In genomic region chr5:108005134-108005533, GRCm38 (mm10) we compare ENCODE assay signal across 8 mouse cellular contexts. TPM values are rescaled to one million over a fixed set of nuclear protein-coding genes. Genes with fewer than 3 reads are reported as not detected.
DNase-seq lines count a peak whose midpoint lies in the region; ATAC-seq and TF ChIP-seq lines count a peak whose summit lies in the region.

No protein-coding gene starts in this region.

- TF ChIP-seq EP300 in CH12.LX (IDR thresholded peaks at IDR 0.05; ENCODE audit: low read length), result no peak

- no peaks in the 10 kb centered on the region for H3K4me1 ChIP-seq in kidney, adult 2 months (ENCODE audit: control insufficient read depth, insufficient read depth, low read length)
- H3K4me1 ChIP-seq in kidney, embryonic 14.5 days (ENCODE audit: control insufficient read depth, insufficient read depth, low read length), result no peaks in the 10 kb centered on the region
- H3K4me1 ChIP-seq in CH12.LX (ENCODE audit: control insufficient read depth in 1 of 2, insufficient read depth in 2 of 2), result peaks cover 0 to 12% of the 10 kb centered on the region in 2 experiments; a peak in 2 of 4 replicates

- intact Hi-C loops in left cerebral cortex, postnatal 36 days (cut with DNase I), result no loop called here

- no peak overlapping the region for H3K27ac ChIP-seq in kidney, adult 2 months (ENCODE audit: insufficient read depth, low read depth, low read length)
- H3K27ac ChIP-seq in kidney, embryonic 14.5 days (ENCODE audit: low read depth, low read length), result no peak overlapping the region
- no peak overlapping the region for H3K27ac ChIP-seq in CH12.LX (ENCODE audit: insufficient read depth, low read depth)

- in situ Hi-C loops in CH12.LX (cut with MboI; ENCODE audit: low pct_ligation_motif_present, low pct_unique_long_range_greater_than_20kb, low sequenced_read_pairs), result loop anchor here (5.0 kb wide), 1 partner anchor 88 kb away; no protein-coding TSS in a partner anchor

- H3K4me3 ChIP-seq in kidney, adult 2 months (ENCODE audit: insufficient read depth, low read depth, low read length), result no peak overlapping the region
- H3K4me3 ChIP-seq in kidney, embryonic 14.5 days (ENCODE audit: low read length), result no peak overlapping the region
- H3K4me3 ChIP-seq in CH12.LX (replicated peaks in 1 of 3; ENCODE audit: low read depth in 2 of 3, low read length in 2 of 3, poor library complexity in 1 of 3), result no peak overlapping the region

- H3K9me3 ChIP-seq in kidney, embryonic 14.5 days (ENCODE audit: control insufficient read depth, low read length), result no peaks in the 10 kb centered on the region
- no peaks in the 10 kb centered on the region for H3K9me3 ChIP-seq in CH12.LX (replicated peaks; ENCODE audit: low read length)

- dilution Hi-C loops in CH12.LX (cut with MboI; ENCODE audit: extremely low pct_ligation_motif_present, extremely low pct_unique_long_range_greater_than_20kb, low sequenced_read_pairs), result no loop called here

- H3K36me3 ChIP-seq in kidney, adult 2 months (ENCODE audit: control insufficient read depth, insufficient read depth, low read length), result no peaks in the 10 kb centered on the region
- H3K36me3 ChIP-seq in kidney, embryonic 14.5 days (ENCODE audit: control insufficient read depth, insufficient read depth, low read length), result no peaks in the 10 kb centered on the region
- no peaks in the 10 kb centered on the region for H3K36me3 ChIP-seq in CH12.LX (replicated peaks in 1 of 2; ENCODE audit: control insufficient read depth in 1 of 2, insufficient read depth in 1 of 2, low read length in 1 of 2)

- no peaks in the 10 kb centered on the region for H3K79me2 ChIP-seq in CH12.LX (replicated peaks; ENCODE audit: control insufficient read depth, extremely low read depth, insufficient read depth, poor library complexity, severe bottlenecking)

- TF ChIP-seq POLR2A in kidney, adult 2 months (IDR thresholded peaks at IDR 0.05; ENCODE audit: low read depth, low read length), result no peak
- no peak for TF ChIP-seq POLR2A in CH12.LX (IDR thresholded peaks at IDR 0.05; ENCODE audit: low read depth, low read length)
- no peak for TF ChIP-seq POLR2A in brain, embryonic 14.5 days (IDR thresholded peaks at IDR 0.05; ENCODE audit: borderline replicate concordance, extremely low read depth, insufficient read depth, insufficient read length, poor library complexity, severe bottlenecking)

- ATAC-seq in kidney, embryonic 14.5 days (ENCODE audit: low FRiP score, low TSS enrichment), result no peak
- ATAC-seq in megakaryocyte progenitor cell, adult 5-6 weeks (replicated peaks; ENCODE audit: poor library complexity), result peak; percentile 76

- H3K27me3 ChIP-seq in kidney, adult 2 months (replicated peaks; ENCODE audit: control insufficient read depth, insufficient read depth, low read length), result no peaks in the 10 kb centered on the region
- H3K27me3 ChIP-seq in kidney, embryonic 14.5 days (ENCODE audit: control insufficient read depth, insufficient read depth, low read length), result no peaks in the 10 kb centered on the region
- no peaks in the 10 kb centered on the region for H3K27me3 ChIP-seq in CH12.LX (replicated peaks)

- no peak overlapping the region for H3K9ac ChIP-seq in kidney, embryonic 14.5 days (ENCODE audit: low read depth, low read length)
- H3K9ac ChIP-seq in CH12.LX (ENCODE audit: insufficient read depth, low read depth), result no peak overlapping the region

- TF ChIP-seq CTCF in kidney, adult 2 months (conservative IDR thresholded peaks at IDR 0.05; ENCODE audit: insufficient read depth, insufficient read length, low read depth, low read length), result peak; percentile 72
- TF ChIP-seq CTCF in CH12.LX (conservative IDR thresholded peaks at IDR 0.05 in 1 of 2, IDR thresholded peaks at IDR 0.05 in 1 of 2; ENCODE audit: low read depth in 2 of 2, low read length in 2 of 2), result peak; percentile 57 to 92
- peak; percentile 16; the same call in 1 of the 2 replicates for TF ChIP-seq CTCF in brain, embryonic 14.5 days (IDR thresholded peaks at IDR 0.05; ENCODE audit: borderline replicate concordance, extremely low read depth, insufficient read depth, insufficient read length)

- peak; percentile 37 for DNase-seq in kidney, adult 2 months
- DNase-seq in CH12.LX (ENCODE audit: extremely low read depth), result peak; percentile 68
- DNase-seq in brain, embryonic 14.5 days (ENCODE audit: low read depth), result no peak
- no peak for DNase-seq in left cerebral cortex, postnatal 36 days (ENCODE audit: low spot score in 2 of 2)
- no peak for DNase-seq in testis, postnatal 10 days (ENCODE audit: low spot score)
- no peak for DNase-seq in neural tube, embryonic 10.5 days (ENCODE audit: extremely low spot score, low spot score)

- H3K4me2 ChIP-seq in kidney, embryonic 14.5 days (replicated peaks; ENCODE audit: low read depth, low read length), result no peak overlapping the region
- H3K4me2 ChIP-seq in CH12.LX (ENCODE audit: insufficient read depth, low read depth, poor library complexity, severe bottlenecking), result no peak overlapping the region

- peak; percentile 91 for TF ChIP-seq RAD21 in CH12.LX (IDR thresholded peaks at IDR 0.05; ENCODE audit: low read depth, low read length)

- WGBS in kidney, adult 2 months, result 24% methylated on average over 2 of the region's 2 CpGs
- 35% methylated on average over 2 of the region's 2 CpGs for WGBS in kidney, embryonic 14.5 days

TF ChIP-seq in CH12.LX, 34 proteins besides CTCF, POLR2A, EP300 and RAD21:
- TF ChIP-seq NRF1 (IDR thresholded peaks at IDR 0.05; ENCODE audit: low read depth, low read length) (no peak), TBP (conservative IDR thresholded peaks at IDR 0.05; ENCODE audit: low read depth, low read length) (0 out of 2 replicates have a peak, but pooled peaks have one; percentile 34), KAT2A (IDR thresholded peaks at IDR 0.05; ENCODE audit: insufficient replicate concordance, low read length) (no peak), E2F4 (IDR thresholded peaks at IDR 0.05; ENCODE audit: insufficient replicate concordance, low read depth, low read length) (no peak), MAX (IDR thresholded peaks at IDR 0.05; ENCODE audit: low read length) (no peak), MAFK (IDR thresholded peaks at IDR 0.05; ENCODE audit: insufficient replicate concordance, low read length) (no peak), USF1 (IDR thresholded peaks at IDR 0.05; ENCODE audit: low read depth, low read length) (no peak), TCF12 (IDR thresholded peaks at IDR 0.05; ENCODE audit: low read depth, low read length) (no peak), CHD2 (IDR thresholded peaks at IDR 0.05; ENCODE audit: low read length) (no peak), UBTF (IDR thresholded peaks at IDR 0.05; ENCODE audit: low read depth, low read length) (no peak), MEF2A (IDR thresholded peaks at IDR 0.05; ENCODE audit: borderline replicate concordance, low read depth, low read length) (no peak), BHLHE40 (IDR thresholded peaks at IDR 0.05; ENCODE audit: low read depth, low read length) (no peak), SIN3A (IDR thresholded peaks at IDR 0.05; ENCODE audit: low read length) (no peak), HCFC1 (IDR thresholded peaks at IDR 0.05; ENCODE audit: low read depth, low read length) (no peak), SMC3 (IDR thresholded peaks at IDR 0.05; ENCODE audit: low read depth, low read length) (peak; percentile 96), RCOR1 (conservative IDR thresholded peaks at IDR 0.05; ENCODE audit: low read depth, low read length) (no peak), ZC3H11A (IDR thresholded peaks at IDR 0.05; ENCODE audit: low read depth, low read length) (peak; percentile 74), USF2 (conservative IDR thresholded peaks at IDR 0.05; ENCODE audit: low read depth, low read length) (no peak), POLR2AphosphoS2 (IDR thresholded peaks at IDR 0.05; ENCODE audit: low read depth, low read length) (no peak), JUND (conservative IDR thresholded peaks at IDR 0.05; ENCODE audit: low read depth, low read length) (no peak), GABPA (IDR thresholded peaks at IDR 0.05; ENCODE audit: insufficient replicate concordance, low read depth, low read length) (no peak), ZMIZ1 (IDR thresholded peaks at IDR 0.05; ENCODE audit: low read depth, low read length) (no peak), ZKSCAN1 (IDR thresholded peaks at IDR 0.05; ENCODE audit: borderline replicate concordance, low read depth, low read length) (no peak), ZNF384 (IDR thresholded peaks at IDR 0.05; ENCODE audit: low read depth, low read length) (peak; percentile 74), NELFE (IDR thresholded peaks at IDR 0.05; ENCODE audit: low read depth, low read length) (no peak), MYC (IDR thresholded peaks at IDR 0.05; ENCODE audit: low read depth, low read length) (peak; percentile 38; the same call in 1 of the 2 replicates), MAZ (IDR thresholded peaks at IDR 0.05; ENCODE audit: low read depth, low read length) (no peak), CHD1 (IDR thresholded peaks at IDR 0.05; ENCODE audit: low read depth, low read length) (no peak), IRF4 (IDR thresholded peaks at IDR 0.05; ENCODE audit: low read depth, low read length) (no peak), ELF1 (IDR thresholded peaks at IDR 0.05; ENCODE audit: low read depth, low read length) (no peak), ETS1 (conservative IDR thresholded peaks at IDR 0.05; ENCODE audit: low read depth, low read length) (no peak), MXI1 (IDR thresholded peaks at IDR 0.05; ENCODE audit: low read depth, low read length) (no peak), PAX5 (IDR thresholded peaks at IDR 0.05; ENCODE audit: low read length) (no peak), JUN (IDR thresholded peaks at IDR 0.05; ENCODE audit: insufficient read depth, low read depth, low read length) (no peak)

RNA-seq across cellular contexts. Expression of gene Fam69a, which starts 18.2 kb away (rescaled TPM):
- polyA plus RNA-seq in kidney, adult 2 months (2012; rRNA removed), result 4.4 and 7.0 TPM in 2 replicates
- 18.3 and 22.0 TPM in 2 replicates for polyA plus RNA-seq in kidney, embryonic 14.5 days (2014; fragmentation: Nextera tagmentation; extraction: Ambion mirVana)
- 4.2 and 5.6 TPM in 2 replicates for total RNA-seq in CH12.LX (2012; rRNA removed)
- total RNA-seq in CH12.LX (2014; rRNA removed), result 6.5 and 7.8 TPM in 2 replicates
- polyA plus RNA-seq in CH12.LX (2012; ENCODE audit: insufficient read length, low read depth), result 14.2 and 25.4 TPM in 2 replicates
- polyA plus RNA-seq in brain, embryonic 14.5 days (2012; rRNA removed), result 12.9 and 18.9 TPM in 2 replicates
- total RNA-seq in megakaryocyte progenitor cell, adult 5-6 weeks (2015), result 43.3 and 48.4 TPM in 2 replicates
- total RNA-seq in megakaryocyte progenitor cell, adult 5-6 weeks (2017), result 16.2 and 27.8 TPM in 2 replicates
- total RNA-seq in left cerebral cortex, postnatal 36 days (2021), result 10 to 100 TPM; 26.2 to 33.0 TPM

Comparison
In these comparisons a context has a peak if more than half of its experiments do, and no peak if none do; other contexts are left out.
1. DNase-seq: peak in kidney, adult 2 months (single experiment) and CH12.LX (single experiment); none in brain, embryonic 14.5 days (single experiment), left cerebral cortex, postnatal 36 days (0 of 2), testis, postnatal 10 days (single experiment) and neural tube, embryonic 10.5 days (single experiment).
2. CTCF ChIP-seq: peak in every context shown above with its lines; median percentile 74 in CH12.LX; 72 in kidney, adult 2 months; 16 in brain, embryonic 14.5 days.